Mouse (Mus musculus): Measurements from ENCODE around the gene Dclk2.
A peak's percentile ranks its signal among the peaks of the same experiment; 100 is the strongest.

Dclk2 gene

GRCm38 (mm10) chr3:86920343-86921083 is at the start of gene Dclk2:
Gene Dclk2, minus strand, starts transcription at chr3:86920852.
- peak; percentile 87 to 88 for DNase-seq (ENCODE audit: low spot score in 2 of 2)

DNA sequence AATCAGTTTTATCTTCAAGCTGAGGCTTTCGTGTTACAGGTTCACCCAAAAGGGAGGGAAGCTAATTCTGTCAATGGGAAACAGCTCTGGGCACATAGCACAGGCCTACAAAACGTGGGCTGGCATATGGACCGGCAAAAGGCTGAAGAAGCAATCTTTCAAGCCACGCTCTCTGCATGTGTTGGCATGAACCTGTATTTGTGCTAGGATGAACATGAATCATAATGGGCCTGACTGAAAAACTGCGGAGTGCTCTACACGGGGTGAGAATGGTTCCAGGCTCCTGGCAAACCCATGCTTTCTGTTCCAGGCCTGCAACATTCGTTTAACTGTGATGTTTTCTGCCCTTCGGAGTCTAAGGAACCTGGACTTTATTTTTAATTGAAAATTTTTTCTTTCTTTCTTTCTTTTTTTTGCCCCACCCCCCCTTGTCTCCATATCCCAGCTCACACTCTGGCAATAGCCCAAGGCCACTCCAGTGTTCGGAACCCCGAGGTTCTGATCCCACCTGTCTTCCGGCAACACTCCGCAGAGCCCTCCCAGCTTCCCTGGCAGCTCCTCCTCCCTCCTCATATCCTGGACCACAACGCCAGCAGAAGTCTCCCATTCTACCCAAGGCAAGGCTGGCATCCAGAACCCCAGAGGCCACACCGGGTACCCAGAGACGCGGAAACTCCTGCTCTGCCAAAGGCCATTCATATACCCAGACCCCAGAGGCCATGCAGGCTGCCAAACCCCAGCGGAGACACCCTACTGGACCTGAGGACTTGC is 42.2 kb upstream of the Dclk2 start:
- no peak for DNase-seq (ENCODE audit: low spot score in 2 of 2)

DNA sequence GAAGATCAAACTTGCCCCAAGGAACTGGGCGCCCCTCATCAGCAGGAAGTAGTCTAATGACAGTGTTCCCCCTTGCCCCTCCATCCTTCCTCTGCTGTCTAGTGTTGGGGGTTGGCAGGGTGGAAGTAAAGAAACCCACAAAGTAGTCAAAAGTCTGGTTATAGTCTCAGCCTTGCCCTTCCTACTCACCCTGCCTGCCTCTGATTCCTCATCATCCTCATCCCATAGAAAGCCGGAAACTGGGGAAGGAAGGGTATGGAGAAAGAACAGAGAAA is 40.7 kb upstream of the Dclk2 start:
- DNase-seq (ENCODE audit: low spot score in 2 of 2) = no peak

- DNase-seq (ENCODE audit: low spot score in 2 of 2) = no peak
Measured at GRCm38 (mm10) chr3:86960656-86961394, 40.2 kb upstream of the Dclk2 start.

DNA sequence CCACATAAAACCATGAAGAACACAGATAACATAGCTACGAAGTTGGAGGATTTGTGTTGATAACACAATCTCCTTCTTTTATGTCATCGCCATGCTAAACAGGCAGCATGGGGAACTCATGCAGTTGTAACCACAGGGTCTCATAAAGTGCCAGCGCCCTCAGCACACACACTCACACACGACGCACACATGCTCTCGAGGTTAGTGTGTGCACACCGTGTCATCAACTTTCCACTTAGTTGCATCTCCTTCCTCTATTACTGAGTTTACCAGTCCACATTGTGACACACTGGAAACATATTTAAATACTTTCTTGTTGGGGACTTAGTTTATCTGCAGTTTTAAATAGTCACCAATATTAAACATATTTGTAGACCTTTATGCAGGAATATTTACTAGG is 38.4 kb upstream of the Dclk2 start:
- DNase-seq (ENCODE audit: low spot score in 2 of 2) = no peak

DNA sequence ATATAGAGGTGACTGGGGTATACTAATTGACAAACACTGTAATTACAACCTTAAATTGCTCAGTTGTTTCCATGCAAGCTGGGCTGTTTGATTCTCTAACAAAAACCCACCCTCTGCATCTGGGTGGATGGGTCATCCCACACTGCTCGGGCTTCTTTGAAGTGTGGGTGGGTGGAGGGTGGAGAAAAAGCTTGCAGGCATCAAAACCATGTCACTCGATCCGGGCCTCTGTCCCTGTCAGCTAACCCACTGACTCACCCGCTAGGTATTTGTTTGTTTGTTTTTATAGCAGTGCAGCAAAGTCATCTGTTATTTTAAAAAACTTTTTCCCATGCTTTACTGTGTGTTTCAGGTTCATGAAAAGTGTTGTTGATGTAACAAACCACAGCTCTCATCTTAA is 34.7 kb upstream of the Dclk2 start:
- DNase-seq (ENCODE audit: low spot score in 2 of 2) = no peak

- DNase-seq (ENCODE audit: low spot score in 2 of 2) = no peak
Measured at GRCm38 (mm10) chr3:86954521-86954920, 33.9 kb upstream of the Dclk2 start.

DNA sequence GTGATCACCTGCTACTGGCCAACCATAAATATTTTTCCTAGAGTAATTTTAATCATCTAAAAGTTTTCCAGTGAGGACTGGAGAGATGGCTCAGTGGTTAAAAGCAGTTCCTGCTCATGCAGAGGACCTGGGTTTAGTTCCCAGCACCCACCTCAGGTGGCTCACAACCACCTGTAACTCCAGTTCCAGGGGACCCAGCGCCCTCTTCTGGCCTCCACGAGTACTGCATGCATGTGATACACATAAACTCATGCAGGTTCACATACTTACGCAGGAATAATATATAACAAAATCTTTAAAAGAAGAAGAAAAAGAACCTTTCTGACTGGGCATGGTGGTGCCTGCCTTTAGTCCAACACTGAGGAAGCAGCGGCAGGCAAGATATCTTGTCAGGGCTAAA is 33.2 kb upstream of the Dclk2 start:
- no peak for DNase-seq (ENCODE audit: low spot score in 2 of 2)

GRCm38 (mm10) chr3:86950652-86951051 is 30.0 kb upstream of the Dclk2 start:
- no peak for DNase-seq (ENCODE audit: low spot score in 2 of 2)

DNA sequence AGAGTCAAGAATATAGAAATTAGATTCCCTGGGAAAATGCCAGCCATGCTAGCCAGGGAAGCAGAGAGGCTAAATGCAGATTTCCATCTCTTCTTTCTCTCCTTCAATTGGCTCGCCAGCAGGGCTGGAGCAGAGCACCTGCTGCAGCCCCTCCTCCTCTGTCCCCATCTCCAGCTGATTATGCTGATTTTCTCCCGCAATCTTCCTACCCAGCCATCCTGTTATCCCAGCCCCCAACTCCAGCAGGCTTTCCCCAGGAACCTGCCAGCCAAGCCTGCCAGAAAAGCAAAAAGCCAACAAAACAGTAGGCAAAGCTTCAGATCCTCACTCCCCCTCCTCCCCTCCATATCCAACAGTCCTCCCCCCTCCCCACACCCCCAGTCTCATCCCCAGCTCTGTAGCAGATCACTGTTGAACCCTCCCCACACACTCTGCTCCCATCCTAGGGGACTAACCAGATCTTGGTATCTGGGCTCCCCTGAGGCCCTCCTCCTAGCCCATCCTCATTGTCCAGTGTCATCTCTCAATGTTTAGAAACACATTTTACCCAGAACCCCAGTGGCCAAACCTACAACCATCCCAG is 15.7 kb upstream of the Dclk2 start:
- peak; percentile 82 to 84 for DNase-seq (ENCODE audit: low spot score in 2 of 2)

- DNase-seq (ENCODE audit: low spot score in 2 of 2) = no peak
Measured at GRCm38 (mm10) chr3:86933446-86933845, 12.8 kb upstream of the Dclk2 start.

GRCm38 (mm10) chr3:86923686-86924085 is 3.0 kb upstream of the Dclk2 start:
- DNase-seq (ENCODE audit: low spot score in 2 of 2) = no peak

GRCm38 (mm10) chr3:86921181-86921975 is 726 bp upstream of the Dclk2 start:
- no peak for DNase-seq (ENCODE audit: low spot score in 2 of 2)

GRCm38 (mm10) chr3:86919641-86920342 is 860 bp downstream of the Dclk2 start:
- peak; percentile 54 to 55 for DNase-seq (ENCODE audit: low spot score in 2 of 2)

- no peak for DNase-seq (ENCODE audit: low spot score in 2 of 2)
Measured at GRCm38 (mm10) chr3:86917048-86917447, 3.6 kb downstream of the Dclk2 start.

DNA sequence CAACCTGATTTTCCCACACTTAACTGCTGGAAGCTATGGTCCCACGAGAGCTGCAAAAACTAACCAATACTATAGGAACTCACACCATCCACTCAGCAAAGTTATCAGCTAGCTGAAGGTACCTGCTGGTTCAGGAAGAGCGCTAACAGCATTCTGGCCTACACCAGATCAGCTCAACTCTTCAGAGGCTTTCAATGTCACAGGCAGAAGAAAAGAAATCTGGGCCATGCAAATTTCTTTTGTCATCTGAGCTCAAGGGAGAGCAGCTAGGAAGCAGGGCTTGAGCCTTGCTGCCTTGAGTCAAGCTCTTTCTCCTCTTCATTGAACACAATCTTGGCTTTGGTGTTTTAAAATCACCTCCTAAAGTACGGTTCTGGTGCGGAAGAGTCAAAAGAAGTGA is 4.0 kb downstream of the Dclk2 start:
- DNase-seq (ENCODE audit: low spot score in 2 of 2) = no peak

- DNase-seq (ENCODE audit: low spot score in 2 of 2) = no peak
Measured at GRCm38 (mm10) chr3:86915291-86915690, 5.4 kb downstream of the Dclk2 start.

DNA sequence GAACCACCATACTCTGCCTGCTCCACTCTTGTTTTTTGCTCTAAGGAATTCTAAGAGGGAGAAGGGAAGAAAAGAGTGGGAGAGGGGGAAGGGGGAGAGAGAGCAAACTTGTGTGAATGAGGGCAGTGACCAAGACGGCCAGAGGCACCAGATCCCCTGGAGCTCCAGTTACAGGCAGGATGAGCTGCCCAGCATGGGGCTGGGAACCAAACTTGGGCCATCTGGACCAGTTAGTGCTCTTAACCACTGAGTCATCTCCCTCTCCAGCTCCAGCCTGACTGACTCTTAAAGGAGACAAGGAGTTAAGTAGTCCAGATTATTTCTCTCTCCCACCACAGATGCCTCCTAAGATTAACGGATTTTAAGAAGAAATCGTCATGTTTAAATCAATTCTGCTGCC is 6.3 kb downstream of the Dclk2 start:
- no peak for DNase-seq (ENCODE audit: low spot score in 2 of 2)

GRCm38 (mm10) chr3:86898366-86898765 is 22.3 kb downstream of the Dclk2 start:
- DNase-seq (ENCODE audit: low spot score in 2 of 2) = no peak

DNA sequence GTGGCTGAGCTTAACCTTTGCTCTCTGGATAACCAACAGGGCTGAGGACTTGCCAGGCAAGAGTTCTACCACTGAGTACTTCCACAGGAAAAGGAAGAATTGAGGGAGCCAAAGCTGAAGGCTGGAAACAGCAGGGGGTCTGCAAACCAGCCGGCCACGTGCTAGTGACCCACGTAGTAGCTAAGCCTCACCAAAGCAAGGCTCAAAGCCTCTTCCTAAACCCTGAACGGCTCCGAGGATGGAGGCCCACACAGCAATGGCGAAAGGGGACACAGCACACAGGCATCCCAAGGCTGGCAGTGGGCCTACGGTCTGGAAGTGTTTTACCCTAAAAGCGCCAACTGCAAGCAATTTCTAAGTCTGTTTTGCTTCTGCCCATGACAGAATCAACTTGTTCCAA is 23.1 kb downstream of the Dclk2 start:
- peak; percentile 60 to 63 for DNase-seq (ENCODE audit: low spot score in 2 of 2)

DNA sequence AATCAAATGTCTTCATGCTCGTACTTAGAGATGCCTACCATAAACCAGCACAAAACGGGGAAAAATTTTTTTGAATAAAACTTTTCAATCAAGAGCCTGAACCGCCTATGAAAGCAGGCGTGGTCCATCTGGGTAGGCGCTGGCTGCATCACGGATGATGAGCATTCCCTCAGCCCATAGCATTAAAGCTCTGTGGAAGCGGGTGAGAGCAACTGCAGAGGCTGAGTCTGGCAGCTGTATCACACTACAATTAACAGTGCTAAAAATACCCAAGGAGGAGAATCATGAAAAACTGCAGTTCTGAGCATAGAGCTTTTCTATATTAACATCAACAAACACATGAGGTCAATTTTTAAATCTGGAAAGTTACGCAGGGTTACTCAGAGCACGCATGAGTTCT is 23.6 kb downstream of the Dclk2 start:
- peak; percentile 59 to 70 for DNase-seq (ENCODE audit: low spot score in 2 of 2)
